Mouse (Mus musculus): Measurements from ENCODE around the gene Olfr1032.
"Not testable (repeated sequence)": the region's sequence is repeated elsewhere in the genome, so short reads cannot be mapped to it uniquely, and the experiment has no call there.

DNA sequence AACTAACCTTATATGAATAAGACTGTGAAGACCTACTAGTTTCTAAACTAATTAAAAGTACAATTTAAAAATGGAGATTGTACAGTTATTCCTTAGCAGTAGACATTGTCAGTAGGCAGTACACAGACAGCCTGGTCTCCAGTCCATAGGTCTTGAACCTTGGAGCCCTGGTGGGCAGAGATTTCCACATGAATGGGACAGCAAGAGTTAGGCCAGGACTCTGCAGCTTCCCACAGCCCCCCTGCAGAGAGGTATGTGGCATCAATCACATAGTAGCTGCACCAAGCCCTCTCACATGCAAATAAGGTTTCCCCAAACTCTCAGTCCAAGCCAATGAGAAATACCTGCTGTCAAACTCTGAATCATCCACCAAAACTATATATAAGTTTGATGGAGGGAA lies 45.4 kb downstream of the Olfr1032 start:
- not testable (repeated sequence) for TF ChIP-seq POLR2A (IDR thresholded peaks at IDR 0.05; ENCODE audit: low read depth, low read length); CTCF (IDR thresholded peaks at IDR 0.05; ENCODE audit: extremely low read depth, insufficient read length, insufficient replicate concordance, low read depth, low read length)
